31 mouse cellular contexts compared by ENCODE assay signal in the genomic region with DNA sequence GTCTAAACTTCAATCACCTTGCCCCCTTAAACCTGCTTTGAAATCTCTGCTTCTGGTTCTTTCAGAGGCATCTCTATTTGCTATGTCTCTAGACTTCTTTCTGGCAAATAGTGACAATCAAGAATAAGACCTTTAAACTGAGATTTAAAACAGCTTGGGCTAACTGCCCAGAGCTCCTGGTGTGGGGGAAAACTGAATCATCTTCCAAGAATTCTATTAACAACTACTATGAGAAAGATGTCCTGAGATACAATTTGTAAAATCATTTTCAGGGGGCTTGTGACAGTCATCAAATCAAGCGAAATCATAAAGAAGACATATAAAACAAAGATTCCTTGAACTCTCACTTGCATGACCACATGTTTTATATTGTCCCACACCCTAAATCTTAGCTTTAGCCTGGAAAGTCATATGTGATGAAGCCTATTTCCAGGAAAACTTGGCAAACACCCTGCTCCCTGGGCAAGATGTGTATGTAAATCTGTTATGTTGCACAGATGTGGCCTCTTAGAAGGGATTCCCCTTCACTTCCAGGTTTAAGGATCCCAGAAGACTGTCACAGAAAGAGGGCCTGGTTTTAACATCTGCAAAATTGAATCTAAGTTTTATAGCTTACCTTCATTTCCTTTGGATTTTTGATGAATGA.
DNase-seq lines count a peak whose midpoint lies in the region; ATAC-seq and TF ChIP-seq lines count a peak whose summit lies in the region.
"Had no signal": no experiment of that assay in that cellular context is flagged by ENCODE, and none has a peak within 500 bp of the region (broad histone marks: within the 10 kb centered on the region; RNA-seq: fewer than 3 reads in every experiment).

No protein-coding gene starts in this region.

- no peak for TF ChIP-seq EP300 in lung, postnatal 0 days (IDR thresholded peaks at IDR 0.05)

- no peak for TF ChIP-seq POLR2A in embryonic fibroblast, embryonic 13.5 days (IDR thresholded peaks at IDR 0.05; ENCODE audit: low read depth, low read length)

- no peak overlapping the region for H3K27ac ChIP-seq in embryonic facial prominence, embryonic 14.5 days (replicated peaks; ENCODE audit: low read depth, low read length)
- no peak overlapping the region for H3K27ac ChIP-seq in embryonic facial prominence, embryonic 10.5 days (replicated peaks)
- H3K27ac ChIP-seq in lung, postnatal 0 days (ENCODE audit: low read length), result no peak overlapping the region
- H3K27ac ChIP-seq in embryonic fibroblast, embryonic 13.5 days (ENCODE audit: insufficient read depth, low read length), result peak overlapping the region; percentile 40; the same call in 1 of the 2 replicates
- no peak overlapping the region for H3K27ac ChIP-seq in limb, embryonic 15.5 days
- H3K27ac ChIP-seq: embryonic facial prominence, embryonic 12.5 days; heart, adult 2 months; heart, embryonic 10.5 days; heart, embryonic 13.5 days; hindbrain, embryonic 14.5 days; hindbrain, postnatal 0 days had no signal

- ATAC-seq in embryonic facial prominence, embryonic 14.5 days (ENCODE audit: low read depth), result no peak
- peak; percentile 35 for ATAC-seq in lung, postnatal 0 days
- ATAC-seq in limb, embryonic 15.5 days (ENCODE audit: insufficient number of reproducible peaks, low FRiP score, low TSS enrichment, low read depth), result 0 out of 2 replicates have a peak, but pooled peaks have one; percentile 72
- ATAC-seq: activated CD4-positive, CD25-positive, alpha-beta regulatory T cell, adult 4 months; forebrain, embryonic 14.5 days; forebrain, postnatal 0 days; hindbrain, postnatal 0 days; inflammation-experienced regulatory T-cells, adult 6 months; intestine, embryonic 16.5 days had no signal

- no peak overlapping the region for H3K4me2 ChIP-seq in embryonic facial prominence, embryonic 14.5 days (ENCODE audit: low read depth, low read length)
- H3K4me2 ChIP-seq in lung, postnatal 0 days (replicated peaks; ENCODE audit: low read depth, low read length), result no peak overlapping the region
- no peak overlapping the region for H3K4me2 ChIP-seq in limb, embryonic 15.5 days
- H3K4me2 ChIP-seq: embryonic facial prominence, embryonic 12.5 days; heart, embryonic 13.5 days; hindbrain, embryonic 14.5 days had no signal

- no peaks in the 10 kb centered on the region for H3K27me3 ChIP-seq in embryonic facial prominence, embryonic 14.5 days (replicated peaks; ENCODE audit: control insufficient read depth, insufficient read depth, low read length)
- H3K27me3 ChIP-seq in embryonic facial prominence, embryonic 10.5 days (replicated peaks; ENCODE audit: low read depth, poor library complexity, severe bottlenecking), result no peaks in the 10 kb centered on the region
- no peaks in the 10 kb centered on the region for H3K27me3 ChIP-seq in lung, postnatal 0 days (replicated peaks; ENCODE audit: insufficient read depth, low read length)
- H3K27me3 ChIP-seq in limb, embryonic 15.5 days, result no peaks in the 10 kb centered on the region
- H3K27me3 ChIP-seq: CH12.LX; embryonic facial prominence, embryonic 12.5 days; heart, embryonic 13.5 days had no signal

- no peaks in the 10 kb centered on the region for H3K4me1 ChIP-seq in embryonic facial prominence, embryonic 14.5 days (ENCODE audit: control insufficient read depth, insufficient read depth, low read length)
- no peaks in the 10 kb centered on the region for H3K4me1 ChIP-seq in embryonic facial prominence, embryonic 10.5 days
- no peaks in the 10 kb centered on the region for H3K4me1 ChIP-seq in lung, postnatal 0 days (ENCODE audit: insufficient read depth, low read depth, low read length)
- peaks cover 5% of the 10 kb centered on the region for H3K4me1 ChIP-seq in embryonic fibroblast, embryonic 13.5 days (ENCODE audit: control insufficient read depth, insufficient read depth, low read length)
- H3K4me1 ChIP-seq in limb, embryonic 15.5 days, result no peaks in the 10 kb centered on the region
- H3K4me1 ChIP-seq: embryonic facial prominence, embryonic 12.5 days; heart, embryonic 10.5 days; heart, embryonic 13.5 days had no signal

- H3K36me3 ChIP-seq in embryonic facial prominence, embryonic 14.5 days (ENCODE audit: control insufficient read depth, insufficient read depth, low read length), result no peaks in the 10 kb centered on the region
- no peaks in the 10 kb centered on the region for H3K36me3 ChIP-seq in embryonic facial prominence, embryonic 10.5 days (replicated peaks)
- H3K36me3 ChIP-seq in lung, postnatal 0 days (ENCODE audit: insufficient read depth, low read length), result no peaks in the 10 kb centered on the region
- no peaks in the 10 kb centered on the region for H3K36me3 ChIP-seq in limb, embryonic 15.5 days
- H3K36me3 ChIP-seq: embryonic facial prominence, embryonic 12.5 days; G1E; heart, embryonic 10.5 days; heart, embryonic 13.5 days had no signal

- peak; percentile 80 for DNase-seq in embryonic facial prominence, embryonic 14.5 days (ENCODE audit: low spot score)
- DNase-seq in embryonic facial prominence, embryonic 10.5 days (ENCODE audit: low spot score), result no peak
- peak; percentile 13 for DNase-seq in lung, postnatal 0 days (ENCODE audit: low spot score)
- DNase-seq in lung, postnatal 4 days, result no peak
- no peak for DNase-seq in MN1 (ENCODE audit: low spot score)
- DNase-seq in urinary bladder, adult 18-20 months (ENCODE audit: low spot score in 2 of 2), result no peak
- DNase-seq: adrenal gland, postnatal 10 days; adrenal gland, postnatal 36 days; B cell, adult 2 months; cerebellum, adult 11 months; cerebellum, adult 8-10 months; cerebellum, postnatal 14 days; forebrain, postnatal 0 days; gastrocnemius, postnatal 10 days; gastrocnemius, postnatal 36 days; heart, adult 2 months; heart, postnatal 14 days; heart, postnatal 4 days had no signal

- no peaks in the 10 kb centered on the region for H3K9me3 ChIP-seq in embryonic facial prominence, embryonic 14.5 days (ENCODE audit: control insufficient read depth, low read length)
- no peaks in the 10 kb centered on the region for H3K9me3 ChIP-seq in embryonic facial prominence, embryonic 10.5 days
- H3K9me3 ChIP-seq in lung, postnatal 0 days (ENCODE audit: low read length), result no peaks in the 10 kb centered on the region
- H3K9me3 ChIP-seq in limb, embryonic 15.5 days, result no peaks in the 10 kb centered on the region
- H3K9me3 ChIP-seq: embryonic facial prominence, embryonic 12.5 days; G1E; heart, embryonic 10.5 days; heart, embryonic 13.5 days had no signal

- H3K9ac ChIP-seq in embryonic facial prominence, embryonic 14.5 days (ENCODE audit: low read depth, low read length), result no peak overlapping the region
- H3K9ac ChIP-seq in lung, postnatal 0 days (replicated peaks; ENCODE audit: low read depth), result no peak overlapping the region
- no peak overlapping the region for H3K9ac ChIP-seq in limb, embryonic 15.5 days
- H3K9ac ChIP-seq: embryonic facial prominence, embryonic 12.5 days; forebrain, postnatal 0 days; heart, embryonic 13.5 days; hindbrain, embryonic 14.5 days had no signal

- TF ChIP-seq CTCF in lung, postnatal 0 days (IDR thresholded peaks at IDR 0.05), result no peak
- no peak for TF ChIP-seq CTCF in embryonic fibroblast, embryonic 13.5 days (IDR thresholded peaks at IDR 0.05; ENCODE audit: borderline replicate concordance, insufficient read depth, low read length)

- no peak overlapping the region for H3K4me3 ChIP-seq in embryonic facial prominence, embryonic 14.5 days (ENCODE audit: low read depth, low read length)
- no peak overlapping the region for H3K4me3 ChIP-seq in embryonic facial prominence, embryonic 10.5 days
- H3K4me3 ChIP-seq in lung, postnatal 0 days (ENCODE audit: low read depth, low read length), result no peak overlapping the region
- no peak overlapping the region for H3K4me3 ChIP-seq in embryonic fibroblast, embryonic 13.5 days (ENCODE audit: insufficient read depth, low read length)
- no peak overlapping the region for H3K4me3 ChIP-seq in limb, embryonic 15.5 days
- H3K4me3 ChIP-seq: embryonic facial prominence, embryonic 12.5 days; heart, adult 2 months; heart, embryonic 10.5 days; heart, embryonic 13.5 days had no signal

- 68% methylated on average over 1 of the region's 1 CpGs for WGBS in embryonic facial prominence, embryonic 14.5 days
- WGBS in embryonic facial prominence, embryonic 10.5 days, result 85% methylated on average over 1 of the region's 1 CpGs
- 71% methylated on average over 1 of the region's 1 CpGs for WGBS in lung, postnatal 0 days
- 49% methylated on average over 1 of the region's 1 CpGs for WGBS in limb, embryonic 15.5 days

Comparison
In these comparisons a context has a peak if more than half of its experiments do, and no peak if none do; other contexts are left out.
1. DNase-seq: peak in embryonic facial prominence, embryonic 14.5 days (single experiment) and lung, postnatal 0 days (single experiment); none in embryonic facial prominence, embryonic 10.5 days (single experiment), lung, postnatal 4 days (0 of 2), MN1 (single experiment) and urinary bladder, adult 18-20 months (0 of 2).